Comparison of ENCODE assay signal across 35 mouse cellular contexts in genomic region chr11:101327311-101327710, GRCm38 (mm10). TPM values are rescaled to one million over a fixed set of nuclear protein-coding genes. Genes with fewer than 3 reads are reported as not detected.
DNase-seq lines count a peak whose midpoint lies in the region; TF ChIP-seq lines count a peak whose summit lies in the region.
"Had no signal": no experiment of that assay in that cellular context is flagged by ENCODE, and none has a peak within 500 bp of the region (broad histone marks: within the 10 kb centered on the region; RNA-seq: fewer than 3 reads in every experiment).

No protein-coding gene starts in this region.

- TF ChIP-seq POLR2A in CH12.LX (IDR thresholded peaks at IDR 0.05; ENCODE audit: low read depth, low read length), result peak; percentile 26; the same call in 1 of the 2 replicates

- no peak overlapping the region for H3K4me3 ChIP-seq in layer of hippocampus, adult 2 months
- H3K4me3 ChIP-seq in CH12.LX (replicated peaks in 1 of 3; ENCODE audit: low read depth in 2 of 3, low read length in 2 of 3, poor library complexity in 1 of 3), result no peak overlapping the region
- H3K4me3 ChIP-seq: embryonic facial prominence, embryonic 12.5 days; forebrain, embryonic 10.5 days; forebrain, embryonic 15.5 days; gastrocnemius, adult 2 months; heart, adult 2 months; heart, embryonic 13.5 days; midbrain, embryonic 10.5 days; midbrain, embryonic 15.5 days; neural tube, embryonic 15.5 days had no signal

- no peak for TF ChIP-seq EP300 in CH12.LX (IDR thresholded peaks at IDR 0.05; ENCODE audit: low read length)

- H3K9ac ChIP-seq in CH12.LX (ENCODE audit: insufficient read depth, low read depth), result no peak overlapping the region
- H3K9ac ChIP-seq: embryonic facial prominence, embryonic 12.5 days; forebrain, embryonic 15.5 days; heart, embryonic 13.5 days; hindbrain, embryonic 14.5 days; liver, embryonic 14.5 days; lung, embryonic 14.5 days; midbrain, embryonic 15.5 days; neural tube, embryonic 15.5 days had no signal

- peaks cover 46 to 84% of the 10 kb centered on the region in 2 experiments for H3K36me3 ChIP-seq in CH12.LX (replicated peaks in 1 of 2; ENCODE audit: control insufficient read depth in 1 of 2, insufficient read depth in 1 of 2, low read length in 1 of 2)

- DNase-seq in layer of hippocampus, adult 2 months (ENCODE audit: low spot score in 2 of 2), result no peak
- DNase-seq in layer of hippocampus, adult 8-10 months (ENCODE audit: low spot score in 2 of 2), result no peak
- DNase-seq in CH12.LX (ENCODE audit: extremely low read depth) (no peak), R1 (ENCODE audit: low read depth, low spot score) (peak; percentile 40)
- peak; percentile 34 for DNase-seq in retina, postnatal 1 day
- DNase-seq in spleen, postnatal 36 days (ENCODE audit: low spot score in 2 of 2), result no peak
- DNase-seq: adrenal gland, adult 8-10 months; cerebellum, adult 8-10 months; cerebellum, postnatal 36 days; gastrocnemius, adult 2 months; gastrocnemius, postnatal 36 days; heart, adult 2 months; heart, postnatal 10 days; kidney, adult 18-20 months; layer of hippocampus, adult 9-11 months; lung, embryonic 14.5 days; lung, postnatal 14 days; right cerebral cortex, postnatal 4 days; thymus, adult 2 months had no signal

- H3K27me3 ChIP-seq in CH12.LX (replicated peaks), result no peaks in the 10 kb centered on the region
- H3K27me3 ChIP-seq: embryonic facial prominence, embryonic 12.5 days; forebrain, embryonic 15.5 days; heart, embryonic 13.5 days; midbrain, embryonic 15.5 days; neural tube, embryonic 15.5 days; Patski had no signal

- in situ Hi-C loops in CH12.LX (cut with MboI; ENCODE audit: low pct_ligation_motif_present, low pct_unique_long_range_greater_than_20kb, low sequenced_read_pairs), result no loop called here

- H3K27ac ChIP-seq in layer of hippocampus, adult 2 months, result peak overlapping the region; percentile 72
- H3K27ac ChIP-seq in CH12.LX (ENCODE audit: insufficient read depth, low read depth), result no peak overlapping the region
- H3K27ac ChIP-seq: embryonic facial prominence, embryonic 12.5 days; forebrain, embryonic 10.5 days; forebrain, embryonic 15.5 days; gastrocnemius, adult 2 months; heart, adult 2 months; heart, embryonic 13.5 days; hindbrain, embryonic 14.5 days; kidney, postnatal 0 days; liver, embryonic 14.5 days; midbrain, embryonic 10.5 days; midbrain, embryonic 15.5 days; neural tube, embryonic 15.5 days had no signal

- TF ChIP-seq CTCF in layer of hippocampus, adult 2 months (conservative IDR thresholded peaks at IDR 0.05), result no peak
- no peak for TF ChIP-seq CTCF in CH12.LX (conservative IDR thresholded peaks at IDR 0.05 in 1 of 2, IDR thresholded peaks at IDR 0.05 in 1 of 2; ENCODE audit: low read depth in 2 of 2, low read length in 2 of 2)

- TF ChIP-seq RAD21 in CH12.LX (IDR thresholded peaks at IDR 0.05; ENCODE audit: low read depth, low read length), result no peak

- no peaks in the 10 kb centered on the region for H3K79me2 ChIP-seq in CH12.LX (replicated peaks; ENCODE audit: control insufficient read depth, extremely low read depth, insufficient read depth, poor library complexity, severe bottlenecking)

- dilution Hi-C loops in CH12.LX (cut with MboI; ENCODE audit: extremely low pct_ligation_motif_present, extremely low pct_unique_long_range_greater_than_20kb, low sequenced_read_pairs), result no loop called here

- H3K4me2 ChIP-seq in CH12.LX (ENCODE audit: insufficient read depth, low read depth, poor library complexity, severe bottlenecking), result no peak overlapping the region
- H3K4me2 ChIP-seq: embryonic facial prominence, embryonic 12.5 days; forebrain, embryonic 15.5 days; heart, embryonic 13.5 days; hindbrain, embryonic 14.5 days; lung, embryonic 14.5 days; midbrain, embryonic 15.5 days; neural tube, embryonic 15.5 days had no signal

- H3K9me3 ChIP-seq in CH12.LX (replicated peaks; ENCODE audit: low read length), result no peaks in the 10 kb centered on the region
- H3K9me3 ChIP-seq: embryonic facial prominence, embryonic 12.5 days; forebrain, embryonic 10.5 days; forebrain, embryonic 15.5 days; G1E; heart, embryonic 13.5 days; midbrain, embryonic 10.5 days; midbrain, embryonic 15.5 days; neural tube, embryonic 15.5 days had no signal

- peaks cover 0 to 4% of the 10 kb centered on the region in 2 experiments; a peak in 1 of 4 replicates for H3K4me1 ChIP-seq in CH12.LX (ENCODE audit: control insufficient read depth in 1 of 2, insufficient read depth in 2 of 2)
- H3K4me1 ChIP-seq: embryonic facial prominence, embryonic 12.5 days; forebrain, embryonic 15.5 days; midbrain, embryonic 15.5 days had no signal

TF ChIP-seq in CH12.LX, 34 proteins besides CTCF, POLR2A, EP300 and RAD21:
- TF ChIP-seq BHLHE40 (IDR thresholded peaks at IDR 0.05; ENCODE audit: low read depth, low read length) (no peak), IRF4 (IDR thresholded peaks at IDR 0.05; ENCODE audit: low read depth, low read length) (no peak), POLR2AphosphoS2 (IDR thresholded peaks at IDR 0.05; ENCODE audit: low read depth, low read length) (peak; percentile 74; the same call in 1 of the 2 replicates)
TF ChIP-seq in CH12.LX: peak in this region for 1.

RNA-seq across cellular contexts. Expression of gene Aoc2, which starts 2.4 kb away (rescaled TPM):
- total RNA-seq in layer of hippocampus, adult 2 months (2021), result 1 to 10 TPM; 6.8 to 7.5 TPM
- total RNA-seq in layer of hippocampus, adult 8-10 months (2022), result 1 to 10 TPM; 5.1 to 9.9 (median 7.4) TPM
- total RNA-seq in CH12.LX (2012; rRNA removed) (5.0 and 5.5 TPM in 2 replicates), CH12.LX (2014; rRNA removed) (3.6 and 4.3 TPM in 2 replicates)
- polyA plus RNA-seq in CH12.LX (2012; ENCODE audit: insufficient read length, low read depth), result 10.7 and 12.1 TPM in 2 replicates

RNA-seq across cellular contexts. Expression of gene Aoc3, which starts 3.1 kb away (rescaled TPM):
- total RNA-seq in layer of hippocampus, adult 2 months (2021), result under 1 TPM; 0.64 to 0.74 TPM
- total RNA-seq in layer of hippocampus, adult 8-10 months (2022), result 1 to 10 TPM in 1 of 4 experiments, under 1 TPM in 3; 0.57 to 1.1 (median 0.78) TPM
- total RNA-seq in CH12.LX (2012; rRNA removed), result 0.25 and 0.29 TPM in 2 replicates
- 0.28 and 0.30 TPM in 2 replicates for total RNA-seq in CH12.LX (2014; rRNA removed)
- polyA plus RNA-seq in CH12.LX (2012; ENCODE audit: insufficient read length, low read depth), result 0.86 and 0.99 TPM in 2 replicates
- polyA plus RNA-seq: forebrain, embryonic 10.5 days; forebrain, embryonic 15.5 days; limb, embryonic 11.5 days had no signal

RNA-seq across cellular contexts. Expression of gene Psme3, which starts 11.3 kb away (rescaled TPM):
- 100 to 1,000 TPM; 121 TPM for total RNA-seq in layer of hippocampus, adult 2 months (2021)
- 100 to 1,000 TPM; 110 to 129 (median 117) TPM for total RNA-seq in layer of hippocampus, adult 8-10 months (2022)
- total RNA-seq in CH12.LX (2012; rRNA removed) (86.1 and 108 TPM in 2 replicates), CH12.LX (2014; rRNA removed) (199 and 208 TPM in 2 replicates)
- 496 and 527 TPM in 2 replicates for polyA plus RNA-seq in CH12.LX (2012; ENCODE audit: insufficient read length, low read depth)

RNA-seq across cellular contexts. Expression of gene Becn1, which starts 25.2 kb away (rescaled TPM):
- total RNA-seq in layer of hippocampus, adult 2 months (2021), result 100 to 1,000 TPM; 219 to 223 TPM
- 100 to 1,000 TPM; 167 to 224 (median 191) TPM for total RNA-seq in layer of hippocampus, adult 8-10 months (2022)
- 280 and 282 TPM in 2 replicates for total RNA-seq in CH12.LX (2012; rRNA removed)
- total RNA-seq in CH12.LX (2014; rRNA removed), result 207 and 224 TPM in 2 replicates
- 177 and 237 TPM in 2 replicates for polyA plus RNA-seq in CH12.LX (2012; ENCODE audit: insufficient read length, low read depth)

RNA-seq across cellular contexts. Expression of gene G6pc, which starts 40.0 kb away (rescaled TPM):
- not detected for total RNA-seq in layer of hippocampus, adult 2 months (2021)
- not detected for total RNA-seq in layer of hippocampus, adult 8-10 months (2022)
- total RNA-seq in CH12.LX (2012; rRNA removed), result 0.08 TPM in 1 of 2 replicates, not detected in the other
- total RNA-seq in CH12.LX (2014; rRNA removed), result not detected in 2 replicates
- not detected in 2 replicates for polyA plus RNA-seq in CH12.LX (2012; ENCODE audit: insufficient read length, low read depth)
- total RNA-seq: gastrocnemius, adult 2 months; gastrocnemius, postnatal 36 days; heart, adult 2 months; heart, postnatal 10 days; hematopoietic stem cell, adult 5-6 weeks; left cerebral cortex, postnatal 14 days had no signal
- polyA plus RNA-seq: C2C12; embryonic facial prominence, embryonic 12.5 days; forebrain, embryonic 10.5 days; forebrain, embryonic 15.5 days; G1E; heart, adult 2 months; heart, embryonic 13.5 days; hindbrain, embryonic 14.5 days; limb, embryonic 11.5 days; lung, embryonic 14.5 days; midbrain, embryonic 10.5 days; midbrain, embryonic 15.5 days; neural tube, embryonic 15.5 days; Patski had no signal

Comparison
In these comparisons a context has a peak if more than half of its experiments do, and no peak if none do; other contexts are left out.
1. DNase-seq: peak in R1 (single experiment) and retina, postnatal 1 day (single experiment); none in layer of hippocampus, adult 2 months (0 of 2), layer of hippocampus, adult 8-10 months (0 of 2), CH12.LX (single experiment) and spleen, postnatal 36 days (0 of 2).